Mouse (Mus musculus): ENCODE measurements at regions not wholly inside any gene's neighbourhood (a gene's known extent, or its start where the extent isn't known, plus 50 kb on each side); places are given as distances from the start of the nearest gene placed in this dataset.
A peak's percentile ranks its signal among the peaks of the same experiment; 100 is the strongest.

- no peaks in the 10 kb centered on the region for H3K27me3 ChIP-seq (ENCODE audit: control insufficient read depth, insufficient read depth, low read length)
- peak overlapping the region; percentile 66 for H3K4me2 ChIP-seq (ENCODE audit: low read depth)
- ATAC-seq (ENCODE audit: insufficient read depth) (peak; percentile 81), DNase-seq (ENCODE audit: low read depth in 3 of 3, low spot score in 3 of 3) (peak; percentile 9 to 19 (median 17))
- TF ChIP-seq EP300 (IDR thresholded peaks at IDR 0.05; ENCODE audit: low read depth) (no peak), CTCF (IDR thresholded peaks at IDR 0.05; ENCODE audit: low read depth) (no peak)
- H3K4me3 ChIP-seq (ENCODE audit: insufficient read depth in 1 of 2, low read depth in 2 of 2, low read length in 2 of 2): peak overlapping the region; percentile 45
- no peak overlapping the region for H3K9ac ChIP-seq (replicated peaks)
- H3K36me3 ChIP-seq (replicated peaks; ENCODE audit: control insufficient read depth, insufficient read depth, low read depth): no peaks in the 10 kb centered on the region
- no peaks in the 10 kb centered on the region for H3K9me3 ChIP-seq (ENCODE audit: control insufficient read depth, low read length)
- no peak overlapping the region for H3K27ac ChIP-seq
- under 1% methylated on average over 41 of the region's 45 CpGs for WGBS (ENCODE audit: insufficient replicate concordance)
- no peaks in the 10 kb centered on the region for H3K4me1 ChIP-seq (replicated peaks; ENCODE audit: control insufficient read depth in 2 of 2, insufficient read depth in 2 of 2, low read length in 1 of 2)
Observed at GRCm38 (mm10) chr13:3477997-3478728, 59.7 kb upstream of the Gdi2 start.
